Mouse (Mus musculus): ENCODE data around the gene Brd3os. TPM values are rescaled to one million over a fixed set of nuclear protein-coding genes. Genes with fewer than 3 reads are reported as not detected.

Brd3os gene
- total and polyA plus RNA-seq, 2 experiments from 2014 or later, result 30.9 to 39.7 TPM

DNA sequence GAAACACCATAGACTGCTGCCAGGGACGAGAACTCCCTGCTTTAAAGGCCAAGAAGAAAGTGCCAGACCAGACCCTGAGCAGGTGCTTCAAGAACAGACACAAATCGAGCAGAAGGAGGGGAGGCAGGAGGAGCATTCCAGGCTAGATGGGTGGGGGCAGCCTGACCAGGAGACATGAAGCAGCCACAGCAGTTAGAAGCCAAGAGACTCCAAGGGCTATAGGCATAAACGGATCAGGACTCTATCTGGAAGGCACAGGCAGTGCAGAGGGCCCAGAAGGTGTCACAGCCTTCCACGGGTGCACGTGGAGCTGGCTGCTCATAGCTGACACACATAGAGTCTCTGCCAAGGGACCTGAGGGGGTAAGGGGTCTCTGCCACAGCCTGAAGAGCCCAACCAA is 18.0 kb downstream of the Brd3os start:
- TF ChIP-seq CTCF (IDR thresholded peaks at IDR 0.05; ENCODE audit: low read depth), result no peak
- DNase-seq (ENCODE audit: low spot score), result no peak
- no peak overlapping the region for H3K27ac ChIP-seq
- H3K36me3 ChIP-seq (ENCODE audit: insufficient read depth, low read length), result peaks cover 78% of the 10 kb centered on the region
- H3K27me3 ChIP-seq (ENCODE audit: insufficient read depth, low read length), result no peaks in the 10 kb centered on the region
- H3K4me3 ChIP-seq (ENCODE audit: low read length), result no peak overlapping the region
- no peaks in the 10 kb centered on the region for H3K9me3 ChIP-seq (ENCODE audit: low read length)
- no peak for ATAC-seq
- no peak overlapping the region for H3K9ac ChIP-seq (replicated peaks; ENCODE audit: low read length)
- H3K4me1 ChIP-seq (ENCODE audit: insufficient read depth, low read length), result no peaks in the 10 kb centered on the region
- WGBS, result 79% methylated on average over 5 of the region's 5 CpGs
- H3K4me2 ChIP-seq (ENCODE audit: low read depth, low read length), result no peak overlapping the region

GRCm38 (mm10) chr2:27460651-27461050 is 18.5 kb downstream of the Brd3os start:
- ATAC-seq (no peak), DNase-seq (ENCODE audit: low spot score) (no peak)
- no peaks in the 10 kb centered on the region for H3K9me3 ChIP-seq (ENCODE audit: low read length)
- H3K4me3 ChIP-seq (ENCODE audit: low read length), result no peak overlapping the region
- peaks cover 74% of the 10 kb centered on the region for H3K36me3 ChIP-seq (ENCODE audit: insufficient read depth, low read length)
- 65% methylated on average over 9 of the region's 9 CpGs for WGBS
- H3K4me1 ChIP-seq (ENCODE audit: insufficient read depth, low read length), result no peaks in the 10 kb centered on the region
- H3K27me3 ChIP-seq (ENCODE audit: insufficient read depth, low read length), result no peaks in the 10 kb centered on the region
- no peak overlapping the region for H3K27ac ChIP-seq
- H3K4me2 ChIP-seq (ENCODE audit: low read depth, low read length), result no peak overlapping the region
- TF ChIP-seq CTCF (IDR thresholded peaks at IDR 0.05; ENCODE audit: low read depth), result no peak
- H3K9ac ChIP-seq (replicated peaks; ENCODE audit: low read length), result no peak overlapping the region

DNA sequence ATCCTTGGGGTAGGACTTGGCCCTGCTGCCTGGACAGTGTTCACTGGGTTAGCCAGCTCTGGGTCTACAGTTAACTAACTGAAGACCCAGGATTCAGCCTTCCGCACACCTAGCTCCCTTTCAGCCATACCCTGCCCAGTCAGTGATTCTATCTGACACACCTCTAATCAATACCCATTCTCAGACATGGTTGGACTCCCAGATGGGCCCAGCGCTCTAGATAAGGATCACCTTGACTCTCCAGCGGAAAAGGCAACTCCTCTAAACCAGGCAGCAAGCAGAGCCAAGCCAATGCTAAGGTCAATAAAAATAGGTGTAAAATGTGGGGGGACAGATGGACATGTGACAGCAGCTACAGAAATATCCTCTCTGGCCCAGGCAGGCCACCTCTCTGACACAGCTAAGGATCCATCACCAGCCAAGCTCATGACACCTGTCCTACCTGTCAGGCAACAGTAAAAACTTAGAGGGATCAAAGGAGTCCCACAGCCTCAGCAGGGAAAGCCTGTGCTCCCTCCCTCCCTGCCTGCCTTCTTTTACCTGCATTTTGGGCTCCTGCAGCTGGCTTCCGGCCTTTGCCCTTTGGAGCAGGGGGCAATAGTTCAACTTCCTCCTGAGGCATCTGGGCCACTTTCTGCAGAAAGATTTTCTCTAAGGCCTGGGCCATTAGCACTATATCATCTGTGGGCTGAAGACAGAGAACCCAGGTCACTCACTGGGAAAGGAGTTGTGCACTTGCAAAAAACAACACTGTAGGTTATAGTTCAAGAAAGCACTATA is 19.9 kb downstream of the Brd3os start:
- 93% methylated on average over 4 of the region's 4 CpGs for WGBS
- H3K9ac ChIP-seq (replicated peaks; ENCODE audit: low read length), result no peak overlapping the region
- no peak for DNase-seq (ENCODE audit: low spot score)
- no peak for TF ChIP-seq CTCF (IDR thresholded peaks at IDR 0.05; ENCODE audit: low read depth)
- peaks cover 61% of the 10 kb centered on the region for H3K36me3 ChIP-seq (ENCODE audit: insufficient read depth, low read length)
- ATAC-seq, result no peak
- no peak overlapping the region for H3K4me3 ChIP-seq (ENCODE audit: low read length)
- H3K9me3 ChIP-seq (ENCODE audit: low read length), result no peaks in the 10 kb centered on the region
- no peaks in the 10 kb centered on the region for H3K4me1 ChIP-seq (ENCODE audit: insufficient read depth, low read length)
- H3K4me2 ChIP-seq (ENCODE audit: low read depth, low read length), result no peak overlapping the region
- H3K27ac ChIP-seq, result no peak overlapping the region
- H3K27me3 ChIP-seq (ENCODE audit: insufficient read depth, low read length), result no peaks in the 10 kb centered on the region

DNA sequence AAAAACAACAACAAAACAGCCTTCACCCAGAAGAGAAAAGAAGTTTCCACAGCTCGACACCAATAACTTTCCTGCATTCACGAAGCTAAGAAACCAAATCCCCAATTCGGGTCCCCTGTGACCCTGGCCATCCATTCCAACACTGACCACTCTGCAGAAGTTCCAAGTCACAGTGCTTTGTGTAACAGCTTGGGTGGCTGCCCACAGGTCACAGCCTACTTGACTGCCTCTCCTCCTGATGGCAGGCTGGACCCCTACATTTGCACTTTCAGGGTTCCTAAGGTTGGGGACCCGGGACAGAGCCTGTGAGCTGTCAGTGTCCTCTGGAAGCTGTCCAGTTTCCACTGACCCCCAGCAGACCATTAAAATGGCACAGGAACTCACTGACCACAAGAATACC is 20.8 kb downstream of the Brd3os start:
- TF ChIP-seq CTCF (IDR thresholded peaks at IDR 0.05; ENCODE audit: low read depth), result no peak
- Histone ChIP-seq H3K27ac (no peak overlapping the region), H3K9ac (replicated peaks; ENCODE audit: low read length) (no peak overlapping the region), H3K36me3 (ENCODE audit: insufficient read depth, low read length) (peaks cover 53% of the 10 kb centered on the region), H3K4me1 (ENCODE audit: insufficient read depth, low read length) (no peaks in the 10 kb centered on the region), H3K27me3 (ENCODE audit: insufficient read depth, low read length) (no peaks in the 10 kb centered on the region), H3K4me3 (ENCODE audit: low read length) (no peak overlapping the region), H3K4me2 (ENCODE audit: low read depth, low read length) (no peak overlapping the region), H3K9me3 (ENCODE audit: low read length) (no peaks in the 10 kb centered on the region)
- no peak for DNase-seq (ENCODE audit: low spot score)
- WGBS, result 86% methylated on average over 4 of the region's 4 CpGs
- ATAC-seq, result no peak

DNA sequence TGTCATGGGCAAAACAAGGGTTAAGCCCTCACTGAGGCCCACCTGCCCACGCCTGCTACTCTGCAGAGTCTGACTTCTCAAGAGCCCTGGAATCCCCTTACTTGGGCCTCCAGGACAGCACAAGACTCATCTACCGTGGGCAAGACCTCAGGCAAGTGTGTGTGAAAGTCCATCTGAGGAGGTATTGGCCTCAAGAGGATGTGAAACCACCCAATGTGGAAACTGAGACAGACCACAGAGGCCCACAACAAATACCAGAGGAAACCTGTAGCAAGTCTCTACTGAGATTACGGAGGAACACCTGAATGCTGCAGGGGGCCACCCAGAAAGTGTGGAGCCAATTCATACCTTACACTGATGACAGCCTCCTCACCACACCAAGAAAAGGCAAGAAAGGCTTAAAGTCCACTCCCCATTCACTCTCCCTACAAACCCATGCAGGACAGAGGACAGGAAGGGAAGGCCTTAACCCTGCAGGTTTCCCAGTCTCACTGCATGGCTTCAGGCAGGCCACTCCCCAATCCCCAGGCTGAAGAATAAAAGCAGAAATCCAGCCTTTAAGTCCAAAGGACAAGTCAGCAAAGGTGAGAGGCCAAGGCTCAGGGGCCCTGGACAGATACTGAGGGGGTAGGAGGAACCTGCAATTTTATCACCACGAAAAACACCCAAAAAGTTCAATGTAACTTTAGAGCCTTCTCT is 27.3 kb downstream of the Brd3os start:
- DNase-seq (ENCODE audit: low spot score), result no peak
- H3K4me1 ChIP-seq (ENCODE audit: insufficient read depth, low read length), result peaks cover 23% of the 10 kb centered on the region
- no peaks in the 10 kb centered on the region for H3K9me3 ChIP-seq (ENCODE audit: low read length)
- H3K36me3 ChIP-seq (ENCODE audit: insufficient read depth, low read length), result no peaks in the 10 kb centered on the region
- no peak overlapping the region for H3K4me2 ChIP-seq (ENCODE audit: low read depth, low read length)
- 74% methylated on average over 4 of the region's 4 CpGs for WGBS
- no peak overlapping the region for H3K9ac ChIP-seq (replicated peaks; ENCODE audit: low read length)
- TF ChIP-seq CTCF (IDR thresholded peaks at IDR 0.05; ENCODE audit: low read depth), result no peak
- no peaks in the 10 kb centered on the region for H3K27me3 ChIP-seq (ENCODE audit: insufficient read depth, low read length)
- H3K4me3 ChIP-seq (ENCODE audit: low read length), result no peak overlapping the region
- no peak overlapping the region for H3K27ac ChIP-seq
- ATAC-seq, result no peak

- WGBS, result 66% methylated on average over 3 of the region's 3 CpGs
- Histone ChIP-seq H3K4me3 (ENCODE audit: low read length) (no peak overlapping the region), H3K36me3 (ENCODE audit: insufficient read depth, low read length) (no peaks in the 10 kb centered on the region), H3K27ac (no peak overlapping the region), H3K27me3 (ENCODE audit: insufficient read depth, low read length) (no peaks in the 10 kb centered on the region), H3K9ac (replicated peaks; ENCODE audit: low read length) (no peak overlapping the region), H3K4me1 (ENCODE audit: insufficient read depth, low read length) (peaks cover 23% of the 10 kb centered on the region), H3K9me3 (ENCODE audit: low read length) (no peaks in the 10 kb centered on the region), H3K4me2 (ENCODE audit: low read depth, low read length) (no peak overlapping the region)
- no peak for ATAC-seq
- no peak for TF ChIP-seq CTCF (IDR thresholded peaks at IDR 0.05; ENCODE audit: low read depth)
- DNase-seq (ENCODE audit: low spot score), result no peak
These were observed 27.8 kb downstream of the Brd3os start for GRCm38 (mm10) chr2:27469991-27470355.

DNA sequence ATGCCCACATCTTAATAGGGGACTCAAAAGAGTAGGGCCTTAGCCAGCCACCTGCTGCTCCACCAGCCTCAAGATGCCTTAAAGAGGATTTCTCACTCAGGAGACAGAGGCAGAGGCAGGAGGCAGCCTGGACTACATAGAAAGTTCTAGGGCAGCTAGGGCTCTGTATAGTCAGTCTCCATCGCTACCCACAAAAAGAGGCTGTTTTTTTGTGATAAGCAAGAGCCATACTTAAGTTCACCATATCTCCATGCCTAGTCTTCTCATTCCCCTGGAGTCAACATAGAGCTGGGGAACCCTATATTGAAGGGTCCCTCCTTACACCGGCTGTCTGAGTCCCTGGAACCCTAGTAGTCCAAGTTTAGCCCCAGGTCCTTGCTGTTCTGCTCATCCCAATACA is 28.4 kb downstream of the Brd3os start:
- DNase-seq (ENCODE audit: low spot score), result no peak
- H3K27ac ChIP-seq, result no peak overlapping the region
- peaks cover 23% of the 10 kb centered on the region for H3K4me1 ChIP-seq (ENCODE audit: insufficient read depth, low read length)
- no peak overlapping the region for H3K4me2 ChIP-seq (ENCODE audit: low read depth, low read length)
- 89% methylated on average over 2 of the region's 2 CpGs for WGBS
- no peaks in the 10 kb centered on the region for H3K36me3 ChIP-seq (ENCODE audit: insufficient read depth, low read length)
- H3K4me3 ChIP-seq (ENCODE audit: low read length), result no peak overlapping the region
- H3K9me3 ChIP-seq (ENCODE audit: low read length), result no peaks in the 10 kb centered on the region
- H3K9ac ChIP-seq (replicated peaks; ENCODE audit: low read length), result no peak overlapping the region
- no peaks in the 10 kb centered on the region for H3K27me3 ChIP-seq (ENCODE audit: insufficient read depth, low read length)
- no peak for TF ChIP-seq CTCF (IDR thresholded peaks at IDR 0.05; ENCODE audit: low read depth)
- no peak for ATAC-seq
